Mouse (Mus musculus) MEL (cell line): ENCODE data around the gene Edem2.

Experiments
- CTCF ChIP-seq, 3 experiments: IDR thresholded peaks in 2 of 3; conservative IDR thresholded peaks in 1 of 3; 2 replicates each; pipeline ENCODE4 v1.5.1; 2011 to 2012; ENCODE audit warnings: low read length in 3 of 3, low read depth in 2 of 3, mild to moderate bottlenecking in 2 of 3, improper control_type of control experiment in 1 of 3, inconsistent platforms in 1 of 3, mixed read lengths in 1 of 3, moderate library complexity in 1 of 3; ENCODE audit not compliant: control insufficient read depth in 1 of 3, insufficient read depth in 1 of 3, poor library complexity in 1 of 3, severe bottlenecking in 1 of 3
- EP300 ChIP-seq, 2 experiments: IDR thresholded peaks; 2 replicates each; pipeline ENCODE4 v1.6.1; 2011; ENCODE audit warnings: improper control_type of control experiment in 2 of 2, low read length in 2 of 2, low read depth in 1 of 2, mild to moderate bottlenecking in 1 of 2
- MYB ChIP-seq: IDR thresholded peaks from 2 replicates; pipeline ENCODE4 v1.6.1; 2011; ENCODE audit warnings: mild to moderate bottlenecking, low read depth, low read length, improper control_type of control experiment
- POLR2AphosphoS2 ChIP-seq: IDR thresholded peaks from 2 replicates; pipeline ENCODE4 v1.6.1; 2011; ENCODE audit warnings: low read length, improper control_type of control experiment
- TAL1 ChIP-seq: IDR thresholded peaks from 2 replicates; pipeline ENCODE4 v1.6.1; 2012; ENCODE audit warnings: mild to moderate bottlenecking, inconsistent platforms, low read length, moderate library complexity, mixed read lengths
- TBP ChIP-seq: IDR thresholded peaks from 2 replicates; pipeline ENCODE4 v1.8.0; 2011; ENCODE audit warnings: low read depth, low read length, improper control_type of control experiment
- UBTF ChIP-seq: IDR thresholded peaks from 2 replicates; pipeline ENCODE4 v1.6.1; 2012; ENCODE audit warnings: low read depth, mild to moderate bottlenecking, inconsistent platforms, low read length, improper control_type of control experiment, moderate library complexity, borderline replicate concordance; ENCODE audit not compliant: insufficient read depth
- ZMIZ1 ChIP-seq: IDR thresholded peaks from 2 replicates; pipeline ENCODE4 v1.6.1; 2012; ENCODE audit warnings: low read depth, mild to moderate bottlenecking, inconsistent platforms, low read length, improper control_type of control experiment, moderate library complexity

DNA sequence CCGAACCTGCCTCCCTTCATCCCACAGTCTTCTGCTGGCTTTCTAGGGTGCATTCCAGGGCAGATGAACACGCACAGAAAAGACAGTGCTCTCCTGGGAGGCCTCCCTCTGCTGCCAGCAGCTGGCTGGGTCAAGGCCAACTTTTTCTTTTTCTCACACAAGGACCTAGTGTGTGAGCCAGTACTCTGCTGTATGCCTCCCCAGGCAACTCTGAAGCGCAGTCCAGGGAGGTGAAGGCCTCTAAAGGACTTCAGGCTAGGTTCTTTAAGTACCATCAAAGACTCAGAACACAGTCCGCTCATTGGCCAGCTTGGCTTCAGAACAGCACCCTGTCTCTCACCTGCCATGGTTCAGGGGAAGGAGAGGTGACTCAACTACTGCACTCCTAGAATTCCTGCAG is 22.0 kb downstream of the Edem2 start:
- TF ChIP-seq TBP, result no peak
- no peak for TF ChIP-seq CTCF (IDR thresholded peaks at IDR 0.05 in 2 of 3, conservative IDR thresholded peaks at IDR 0.05 in 1 of 3; ENCODE audit: control insufficient read depth in 1 of 3, insufficient read depth in 1 of 3, low read depth in 2 of 3, low read length in 3 of 3, poor library complexity in 1 of 3, severe bottlenecking in 1 of 3)
- no peak for TF ChIP-seq EP300 (IDR thresholded peaks at IDR 0.05; ENCODE audit: low read depth in 1 of 2, low read length in 2 of 2)
- TF ChIP-seq POLR2AphosphoS2, result no peak
- no peak for TF ChIP-seq MYB
- TF ChIP-seq UBTF, result no peak
- no peak for TF ChIP-seq TAL1
- no peak for TF ChIP-seq ZMIZ1
